Mouse (Mus musculus) stomach, embryonic 16.5 days (tissue): ENCODE measurements at regions not wholly inside any gene's neighbourhood (a gene's known extent, or its start where the extent isn't known, plus 50 kb on each side); places are given as distances from the start of the nearest gene placed in this dataset.

Experiments
- ATAC-seq: fragments of 200-750 bp; cut with Nextera tagmentation; 2 replicates; pipeline ENCODE4 v1.8.0; 2017; ENCODE audit warnings: moderate number of reproducible peaks, moderate TSS enrichment; ENCODE audit not compliant: insufficient read depth, low FRiP score
- H3K27ac ChIP-seq: fragments of 300-500 bp; sonication (generic); 2 replicates; pipeline ENCODE4 v1.5.1; 2014; ENCODE audit warnings: low read length
- H3K27me3 ChIP-seq: fragments of 300-500 bp; sonication (generic); 2 replicates; pipeline ENCODE4 v1.6.1; 2014; ENCODE audit warnings: low read length, control low read depth, mixed read lengths; ENCODE audit not compliant: control insufficient read depth, insufficient read depth
- H3K36me3 ChIP-seq: fragments of 300-500 bp; sonication (generic); 2 replicates; pipeline ENCODE4 v1.6.1; 2014; ENCODE audit warnings: low read length; ENCODE audit not compliant: control insufficient read depth, insufficient read depth
- H3K4me1 ChIP-seq: fragments of 300-500 bp; sonication (generic); 2 replicates; pipeline ENCODE4 v1.6.1; 2014; ENCODE audit warnings: low read length, control low read depth, mixed read lengths; ENCODE audit not compliant: control insufficient read depth, insufficient read depth
- H3K4me2 ChIP-seq: fragments of 300-500 bp; sonication (generic); 2 replicates; pipeline ENCODE4 v1.6.1; 2014; ENCODE audit warnings: low read depth, low read length, mixed read lengths
- H3K4me3 ChIP-seq: fragments of 300-500 bp; sonication (generic); replicated peaks from 2 replicates; pipeline ENCODE4 v1.5.1; 2014; ENCODE audit warnings: mild to moderate bottlenecking, low read length
- H3K9ac ChIP-seq: fragments of 300-500 bp; sonication (generic); 2 replicates; pipeline ENCODE4 v1.6.1; 2014; ENCODE audit warnings: low read length
- H3K9me3 ChIP-seq: fragments of 300-500 bp; sonication (generic); replicated peaks from 2 replicates; pipeline ENCODE4 v1.6.1; 2016; ENCODE audit warnings: low read length, control low read depth; ENCODE audit not compliant: control insufficient read depth
- WGBS: fragments of 180-500 bp; shearing (Covaris S2); extraction: QIAGEN DNeasy Blood & Tissue Kit; methylation state at CpG from one replicate; pipeline ENCODE4 v1.1.7; 2014; 5-methylcytosine and 5-hydroxymethylcytosine counted together

DNA sequence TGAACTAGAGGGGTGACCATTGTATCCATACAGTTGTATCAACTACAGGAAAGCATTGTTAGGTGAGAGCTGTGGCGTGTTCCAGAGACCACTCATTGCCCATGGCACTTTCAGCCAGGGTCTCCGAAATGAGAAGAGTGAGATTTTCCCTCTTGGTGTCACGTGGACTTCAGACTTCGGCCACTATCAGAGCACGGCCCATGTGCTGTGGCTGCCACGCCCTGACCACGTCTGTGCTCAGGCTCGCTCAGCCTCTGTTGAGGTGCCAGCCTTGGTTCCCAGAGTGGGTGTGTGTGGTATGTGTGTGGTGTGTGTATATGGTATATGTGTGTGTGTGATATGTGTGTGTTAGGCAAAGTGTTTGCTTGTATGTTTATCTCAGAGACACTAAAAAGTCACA lies 144.6 kb downstream of the Enc1 start:
- Histone ChIP-seq H3K4me3 (no peak overlapping the region), H3K9me3 (no peaks in the 10 kb centered on the region), H3K9ac (no peak overlapping the region), H3K27ac (no peak overlapping the region), H3K27me3 (no peaks in the 10 kb centered on the region), H3K36me3 (no peaks in the 10 kb centered on the region), H3K4me2 (no peak overlapping the region), H3K4me1 (peaks cover 7% of the 10 kb centered on the region)
- ATAC-seq, result no peak
- 79% methylated on average over 8 of the region's 8 CpGs for WGBS

DNA sequence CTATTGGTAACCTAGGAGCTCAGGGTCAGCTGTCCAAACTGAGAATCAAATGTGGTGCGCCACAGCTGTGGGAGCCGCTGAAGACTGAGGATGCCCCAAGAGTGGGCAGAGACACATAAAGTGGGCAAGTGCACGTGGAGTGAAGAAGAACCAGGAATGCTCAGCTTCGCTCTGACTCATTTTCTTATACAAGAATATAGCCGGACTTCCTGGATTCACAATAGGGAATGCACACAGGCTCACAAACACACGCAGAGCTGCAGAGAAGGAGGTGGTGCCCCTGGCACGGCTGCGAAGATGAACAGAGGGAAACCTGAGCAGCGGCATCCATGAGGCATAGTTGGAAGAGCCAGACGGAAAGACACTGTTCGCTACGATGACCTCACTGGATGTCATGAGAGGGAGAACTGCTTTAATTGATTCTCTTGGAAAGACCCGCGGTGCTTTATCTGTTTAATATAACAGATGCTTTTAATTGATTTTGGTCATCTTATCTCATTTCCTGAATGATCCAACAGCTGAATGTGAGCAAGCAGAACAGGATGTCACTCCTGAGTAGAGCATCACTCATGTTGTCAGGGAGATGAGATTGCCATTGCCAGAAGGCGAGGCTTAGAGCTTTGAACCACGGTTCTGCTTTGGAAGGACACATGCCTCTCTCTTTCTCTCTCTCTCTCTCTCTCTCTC lies 143.3 kb downstream of the Enc1 start:
- H3K4me1 ChIP-seq, result peaks cover 7% of the 10 kb centered on the region
- ATAC-seq, result no peak
- 63% methylated on average over 16 of the region's 16 CpGs for whole genome bisulfite sequencing
- H3K4me3 ChIP-seq, result no peak overlapping the region
- H3K27me3 ChIP-seq, result no peaks in the 10 kb centered on the region
- no peak overlapping the region for H3K4me2 ChIP-seq
- H3K36me3 ChIP-seq, result no peaks in the 10 kb centered on the region
- H3K27ac ChIP-seq, result no peak overlapping the region
- no peaks in the 10 kb centered on the region for H3K9me3 ChIP-seq
- no peak overlapping the region for H3K9ac ChIP-seq

DNA sequence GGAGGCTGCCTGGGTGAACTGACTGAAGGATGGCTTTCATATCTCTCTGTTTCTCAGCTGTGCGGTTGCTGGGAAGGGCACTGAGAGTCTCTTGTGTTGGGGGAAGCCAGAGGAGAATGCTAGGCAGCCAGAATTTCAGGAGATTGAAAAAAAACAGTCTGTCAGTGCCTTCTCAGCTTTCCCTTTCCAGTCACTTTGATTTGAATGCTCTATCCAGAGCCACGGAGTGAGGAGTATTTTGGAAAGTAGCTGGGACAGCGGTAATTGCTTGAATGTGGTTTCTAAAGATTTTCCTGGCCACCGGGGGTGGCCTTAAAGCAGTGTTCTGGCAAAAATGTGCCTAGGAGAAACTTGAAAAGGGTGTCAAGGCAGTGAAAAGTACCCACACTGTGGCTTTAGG lies 142.4 kb downstream of the Enc1 start:
- Histone ChIP-seq H3K36me3 (no peaks in the 10 kb centered on the region), H3K27ac (no peak overlapping the region), H3K4me1 (peaks cover 7% of the 10 kb centered on the region), H3K9ac (no peak overlapping the region), H3K4me2 (no peak overlapping the region), H3K9me3 (no peaks in the 10 kb centered on the region), H3K27me3 (no peaks in the 10 kb centered on the region), H3K4me3 (no peak overlapping the region)
- no peak for ATAC-seq
- 61% methylated on average over 4 of the region's 4 CpGs for WGBS

DNA sequence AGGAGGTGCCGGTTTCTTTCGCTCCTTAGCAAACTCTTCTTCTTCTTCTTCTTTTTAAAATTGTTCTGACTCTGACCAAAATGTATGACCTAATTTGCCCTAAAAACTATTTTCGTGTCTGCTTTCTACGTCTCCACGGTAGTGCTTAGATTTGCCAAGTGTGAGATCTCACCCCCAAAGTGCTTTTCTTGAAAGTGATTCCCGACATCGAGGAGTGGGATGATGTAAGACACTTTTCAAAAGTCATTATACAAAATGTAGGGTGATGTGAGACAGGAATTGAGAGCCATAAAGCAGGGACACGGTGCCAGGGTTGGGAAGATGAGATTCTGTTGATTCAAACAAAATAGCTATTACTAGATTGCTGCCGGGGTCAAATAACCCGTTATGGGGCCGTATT lies 139.5 kb downstream of the Enc1 start:
- Histone ChIP-seq H3K27ac (no peak overlapping the region), H3K27me3 (no peaks in the 10 kb centered on the region), H3K4me2 (no peak overlapping the region), H3K4me1 (peaks cover 11% of the 10 kb centered on the region), H3K9ac (no peak overlapping the region), H3K9me3 (no peaks in the 10 kb centered on the region), H3K36me3 (no peaks in the 10 kb centered on the region), H3K4me3 (no peak overlapping the region)
- WGBS, result 65% methylated on average over 11 of the region's 11 CpGs
- ATAC-seq, result no peak

DNA sequence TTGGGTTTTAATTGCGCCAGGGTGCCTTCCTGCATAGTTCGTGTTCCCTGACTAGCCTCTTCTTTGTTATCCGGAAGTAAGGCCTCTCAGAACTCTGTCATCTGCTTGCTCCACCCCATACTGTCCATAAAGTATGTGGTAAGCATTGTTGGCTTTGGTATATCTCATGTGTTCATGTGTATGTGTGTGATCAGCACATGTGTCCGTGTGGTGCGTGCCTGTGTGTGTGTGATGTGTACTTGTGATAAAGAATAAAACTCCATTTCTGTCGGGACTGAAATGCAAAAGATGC lies 135.3 kb downstream of the Enc1 start:
- Histone ChIP-seq H3K4me3 (no peak overlapping the region), H3K36me3 (no peaks in the 10 kb centered on the region), H3K4me1 (peaks cover 14% of the 10 kb centered on the region), H3K27me3 (no peaks in the 10 kb centered on the region), H3K9me3 (no peaks in the 10 kb centered on the region), H3K27ac (no peak overlapping the region), H3K9ac (0 out of 2 replicates have a peak overlapping the region, but pooled peaks have one; percentile 18), H3K4me2 (no peak overlapping the region)
- ATAC-seq, result no peak; the same call in 1 of the 2 replicates
- WGBS, result 57% methylated on average over 6 of the region's 6 CpGs

DNA sequence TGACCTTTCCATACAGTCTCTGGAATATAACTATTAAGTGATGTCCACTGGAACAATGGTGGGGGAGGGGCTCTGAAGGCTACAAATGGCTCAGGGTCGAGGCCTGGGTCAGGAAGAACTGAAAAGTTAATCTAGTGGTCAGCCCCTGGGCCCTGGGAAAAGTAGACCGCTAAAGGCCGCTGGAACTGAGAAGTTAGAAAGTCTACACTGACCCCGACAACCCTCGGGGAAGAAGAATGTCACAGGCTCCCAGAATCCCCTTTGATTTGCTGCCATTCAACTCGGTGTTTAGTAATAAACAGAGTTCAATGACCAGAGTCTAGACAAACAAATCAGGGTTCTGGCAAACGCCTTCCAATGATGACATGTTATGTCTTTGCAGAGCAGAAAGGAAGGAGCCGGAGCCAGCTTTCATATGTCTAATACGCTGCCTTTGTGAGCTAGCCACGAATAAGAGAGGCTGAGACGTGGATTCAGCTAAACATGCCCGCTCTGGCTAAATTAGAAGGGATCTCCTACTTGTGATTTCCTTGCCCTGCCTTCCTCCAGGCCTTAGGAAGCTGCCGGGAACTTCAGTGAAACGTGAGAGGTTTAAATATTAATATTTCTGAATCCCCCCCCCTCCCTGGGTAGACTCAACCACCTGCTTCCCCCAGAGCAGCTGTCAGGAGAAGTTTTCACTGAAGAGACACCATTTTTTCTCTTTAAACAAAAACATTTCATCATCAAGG lies 134.8 kb downstream of the Enc1 start:
- Histone ChIP-seq H3K4me3 (no peak overlapping the region), H3K27me3 (no peaks in the 10 kb centered on the region), H3K4me1 (peaks cover 14% of the 10 kb centered on the region), H3K9me3 (no peaks in the 10 kb centered on the region), H3K4me2 (no peak overlapping the region), H3K27ac (peak overlapping the region; percentile 47), H3K9ac (0 out of 2 replicates have a peak overlapping the region, but pooled peaks have one; percentile 18), H3K36me3 (no peaks in the 10 kb centered on the region)
- 39% methylated on average over 14 of the region's 14 CpGs for WGBS
- ATAC-seq, result no peak

DNA sequence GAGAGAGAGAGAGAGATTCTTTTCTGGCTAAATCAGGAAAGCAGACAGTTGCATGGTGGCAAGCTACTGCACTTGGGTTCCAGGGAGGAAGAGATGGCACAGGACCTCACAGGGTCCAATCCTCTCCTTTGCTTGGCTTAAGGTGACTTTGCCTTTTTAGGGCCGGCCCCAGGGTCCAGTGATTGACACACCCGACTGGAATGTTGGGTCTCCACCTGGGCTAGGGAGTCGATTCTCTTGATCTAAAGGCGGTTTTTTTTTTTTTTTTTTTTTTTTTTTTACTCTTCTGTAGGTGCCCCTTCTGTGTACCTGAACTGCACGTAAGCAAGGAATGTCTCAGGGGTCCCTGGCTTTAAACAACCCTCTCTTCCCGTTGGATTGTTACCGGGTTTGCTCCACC lies 131.4 kb downstream of the Enc1 start:
- Histone ChIP-seq H3K27ac (no peak overlapping the region), H3K27me3 (no peaks in the 10 kb centered on the region), H3K9me3 (no peaks in the 10 kb centered on the region), H3K4me3 (no peak overlapping the region), H3K9ac (no peak overlapping the region), H3K36me3 (no peaks in the 10 kb centered on the region), H3K4me2 (no peak overlapping the region), H3K4me1 (peaks cover 14% of the 10 kb centered on the region)
- WGBS, result 39% methylated on average over 7 of the region's 7 CpGs
- no peak for ATAC-seq

DNA sequence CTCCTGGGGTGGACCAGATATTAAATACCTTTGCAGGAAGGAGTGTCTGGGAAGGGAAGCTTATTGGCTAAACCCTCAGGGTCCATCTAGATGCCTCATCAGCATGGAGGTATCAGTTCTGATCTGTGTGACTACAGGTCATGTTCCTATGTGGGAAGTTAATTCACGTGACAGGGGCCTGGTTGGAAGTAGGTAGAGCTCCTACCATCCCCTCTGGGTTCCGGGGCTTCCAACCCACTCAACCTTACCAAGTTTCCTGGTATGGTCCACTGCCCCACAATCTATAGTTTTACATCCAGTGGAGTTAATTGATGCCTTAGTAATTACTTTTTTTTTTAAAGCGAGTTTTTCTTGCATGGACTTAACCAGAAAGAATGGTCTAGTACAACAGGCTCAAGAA lies 130.3 kb downstream of the Enc1 start:
- H3K36me3 ChIP-seq, result no peaks in the 10 kb centered on the region
- H3K27me3 ChIP-seq, result no peaks in the 10 kb centered on the region
- H3K4me2 ChIP-seq, result no peak overlapping the region
- H3K4me3 ChIP-seq, result no peak overlapping the region
- H3K9ac ChIP-seq, result no peak overlapping the region
- peaks cover 10% of the 10 kb centered on the region for H3K4me1 ChIP-seq
- 97% methylated on average over 3 of the region's 3 CpGs for WGBS
- ATAC-seq, result no peak
- H3K27ac ChIP-seq, result no peak overlapping the region
- no peaks in the 10 kb centered on the region for H3K9me3 ChIP-seq

DNA sequence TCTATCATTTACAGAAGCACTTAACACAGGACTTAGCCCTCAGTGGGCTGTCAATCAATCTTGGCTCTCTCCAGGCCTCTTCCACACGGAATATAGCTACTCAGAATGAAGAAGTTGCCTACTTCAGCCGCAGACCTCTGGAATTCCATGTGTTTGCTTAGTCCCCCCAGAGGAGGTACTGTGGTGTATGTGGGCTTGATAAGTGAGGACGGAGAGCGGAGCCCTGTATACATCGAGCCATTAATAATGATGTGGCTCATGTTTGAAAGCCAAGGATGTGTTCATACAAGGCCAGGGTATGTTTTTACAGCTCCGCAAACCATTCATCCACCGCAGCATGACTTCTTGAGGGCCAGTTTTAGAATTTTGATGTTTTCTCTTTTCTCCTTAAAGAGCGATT lies 125.8 kb downstream of the Enc1 start:
- Histone ChIP-seq H3K27ac (no peak overlapping the region), H3K4me2 (no peak overlapping the region), H3K9me3 (no peaks in the 10 kb centered on the region), H3K4me1 (peaks cover 12% of the 10 kb centered on the region), H3K4me3 (no peak overlapping the region), H3K9ac (no peak overlapping the region), H3K27me3 (no peaks in the 10 kb centered on the region), H3K36me3 (no peaks in the 10 kb centered on the region)
- no peak for ATAC-seq
- 66% methylated on average over 8 of the region's 8 CpGs for WGBS
